Mouse (Mus musculus) CD4-positive, CD25-positive, alpha-beta regulatory T cell, adult 9 weeks (primary cell): Measurements from ENCODE around the gene Krtap6-2. TPM values are rescaled to one million over a fixed set of nuclear protein-coding genes. Genes with fewer than 3 reads are reported as not detected.

Experiments
- polyA plus RNA-seq: library from polyadenylated mRNA; unstranded; fragments of 100-300 nt; shearing (Covaris generic); gene quantifications from one replicate; pipeline ENCODE4 v1.2.1, GENCODE M21; 2017

Gene Krtap6-2
- polyA plus RNA-seq, result not detected

GRCm38 (mm10) chr16:89420011-89420410 lies at the start of gene Krtap6-2:
TSS of gene Krtap6-2 (minus strand) at chr16:89420111.

GRCm38 (mm10) chr16:89403768-89404167 lies 16.1 kb downstream of the Krtap6-2 start, which contains the start of gene Krtap21-1:
TSS of gene Krtap21-1 (minus strand) at chr16:89403868.

Other genes starting within 250 kb of the Krtap6-2 start
- not detected for gene 1110057P08Rik, start 245.4 kb downstream of the Krtap6-2 start, polyA plus RNA-seq
- gene Krtap20-2, start 214.2 kb downstream of the Krtap6-2 start, polyA plus RNA-seq, result not detected
- gene Krtap21-1, start 16.2 kb downstream of the Krtap6-2 start, polyA plus RNA-seq, result not detected
- not detected for gene Krtap8-1, start 67.8 kb upstream of the Krtap6-2 start, polyA plus RNA-seq
- not detected for gene Krtap7-1, start 88.2 kb upstream of the Krtap6-2 start, polyA plus RNA-seq
- gene Krtap11-1, start 151.1 kb upstream of the Krtap6-2 start, polyA plus RNA-seq, result not detected